ENCODE assay signal across 31 mouse cellular contexts in genomic region chr8:112557376-112557775, GRCm38 (mm10). TPM values are rescaled to one million over a fixed set of nuclear protein-coding genes. Genes with fewer than 3 reads are reported as not detected.
DNase-seq lines count a peak whose midpoint lies in the region; ATAC-seq lines count a peak whose summit lies in the region.
"Had no signal": no experiment of that assay in that cellular context is flagged by ENCODE, and none has a peak within 500 bp of the region (broad histone marks: within the 10 kb centered on the region; RNA-seq: fewer than 3 reads in every experiment).

No protein-coding gene starts in this region.

- no peak overlapping the region for H3K27ac ChIP-seq in forebrain, embryonic 12.5 days
- H3K27ac ChIP-seq: embryonic facial prominence, embryonic 10.5 days; embryonic facial prominence, embryonic 15.5 days; forebrain, embryonic 13.5 days; gastrocnemius, adult 2 months; hindbrain, embryonic 13.5 days; left cerebral cortex, adult 2 months; liver, embryonic 12.5 days; macrophage; midbrain, embryonic 10.5 days; midbrain, embryonic 15.5 days had no signal

- no peaks in the 10 kb centered on the region for H3K9me3 ChIP-seq in forebrain, embryonic 12.5 days
- H3K9me3 ChIP-seq: embryonic facial prominence, embryonic 10.5 days; embryonic facial prominence, embryonic 15.5 days; forebrain, embryonic 13.5 days; hindbrain, embryonic 13.5 days; midbrain, embryonic 10.5 days; midbrain, embryonic 15.5 days had no signal

- H3K9ac ChIP-seq in forebrain, embryonic 12.5 days: no peak overlapping the region
- H3K9ac ChIP-seq: embryonic facial prominence, embryonic 15.5 days; forebrain, embryonic 13.5 days; hindbrain, embryonic 13.5 days; liver, embryonic 12.5 days; liver, postnatal 0 days; midbrain, embryonic 15.5 days had no signal

- H3K36me3 ChIP-seq in forebrain, embryonic 12.5 days (replicated peaks): no peaks in the 10 kb centered on the region
- H3K36me3 ChIP-seq: embryonic facial prominence, embryonic 10.5 days; embryonic facial prominence, embryonic 15.5 days; hindbrain, embryonic 13.5 days; liver, embryonic 12.5 days; midbrain, embryonic 10.5 days; midbrain, embryonic 15.5 days had no signal

- H3K4me3 ChIP-seq in forebrain, embryonic 12.5 days (replicated peaks): no peak overlapping the region
- H3K4me3 ChIP-seq: embryonic facial prominence, embryonic 10.5 days; embryonic facial prominence, embryonic 15.5 days; forebrain, embryonic 13.5 days; gastrocnemius, adult 2 months; hindbrain, embryonic 13.5 days; left cerebral cortex, adult 2 months; liver, embryonic 12.5 days; midbrain, embryonic 10.5 days; midbrain, embryonic 15.5 days had no signal

- no peaks in the 10 kb centered on the region for H3K4me1 ChIP-seq in forebrain, embryonic 12.5 days
- H3K4me1 ChIP-seq: embryonic facial prominence, embryonic 10.5 days; embryonic facial prominence, embryonic 15.5 days; forebrain, embryonic 13.5 days; hindbrain, embryonic 13.5 days; liver, embryonic 12.5 days; midbrain, embryonic 10.5 days; midbrain, embryonic 15.5 days had no signal

- intact Hi-C loops in left cerebral cortex, postnatal 4 days (cut with DNase I): no loop called here
- intact Hi-C loops in left cerebral cortex, postnatal 14 days (cut with DNase I): no loop called here

- no peak overlapping the region for H3K4me2 ChIP-seq in forebrain, embryonic 12.5 days
- H3K4me2 ChIP-seq: embryonic facial prominence, embryonic 15.5 days; forebrain, embryonic 13.5 days; heart, embryonic 11.5 days; hindbrain, embryonic 13.5 days; liver, embryonic 12.5 days; midbrain, embryonic 15.5 days had no signal

- DNase-seq in left cerebral cortex, postnatal 4 days: peak; percentile 49
- DNase-seq in left cerebral cortex, postnatal 14 days (ENCODE audit: low spot score in 2 of 2): no peak
- DNase-seq in cerebellum, adult 11-12 months: peak; percentile 55
- DNase-seq in cerebellum, postnatal 10 days: peak; percentile 74 to 78
- DNase-seq in kidney, postnatal 36 days: no peak
- no peak for DNase-seq in frontal cortex, adult 2 months (ENCODE audit: extremely low spot score in 1 of 2, low spot score in 1 of 2)
- DNase-seq: adrenal gland, postnatal 14 days; gastrocnemius, adult 2 months; gastrocnemius, postnatal 36 days; heart, adult 18-20 months; heart, postnatal 36 days; kidney, adult 9 months; kidney, postnatal 10 days; liver, postnatal 0 days; spleen, adult 18-20 months; thymus, postnatal 36 days had no signal

- no peak for ATAC-seq in forebrain, embryonic 12.5 days (ENCODE audit: low FRiP score)
- ATAC-seq: CD4-positive, CD25-positive, alpha-beta regulatory T cell, adult 4 months; forebrain, embryonic 13.5 days; intestine, postnatal 0 days; liver, embryonic 12.5 days; liver, postnatal 0 days; lung, postnatal 0 days; midbrain, embryonic 15.5 days had no signal

- no peaks in the 10 kb centered on the region for H3K27me3 ChIP-seq in forebrain, embryonic 12.5 days
- H3K27me3 ChIP-seq: embryonic facial prominence, embryonic 15.5 days; forebrain, embryonic 13.5 days; hindbrain, embryonic 13.5 days; liver, embryonic 12.5 days; midbrain, embryonic 15.5 days had no signal

- WGBS in forebrain, embryonic 12.5 days: 65% methylated on average over 4 of the region's 4 CpGs

RNA-seq across cellular contexts. Expression of gene Cntnap4, which starts 12.5 kb away (rescaled TPM):
- 10 to 100 TPM; 22.2 to 28.2 TPM for total RNA-seq in left cerebral cortex, postnatal 4 days (2021)
- 10 to 100 TPM; 23.9 to 24.3 TPM for total RNA-seq in left cerebral cortex, postnatal 14 days (2021)
- 19.0 and 22.7 TPM in 2 replicates for polyA plus RNA-seq in frontal cortex, adult 2 months (2012; rRNA removed)
- polyA plus RNA-seq in forebrain, embryonic 12.5 days (2016; fragmentation: Nextera tagmentation; extraction: Ambion mirVana): 3.1 and 3.6 TPM in 2 replicates
- total RNA-seq: adrenal gland, postnatal 14 days; heart, adult 18-20 months; heart, postnatal 36 days; neutrophil, adult 5-6 weeks had no signal
- polyA plus RNA-seq: CD4-positive, CD25-positive, alpha-beta regulatory T cell, adult 4 months; heart, embryonic 11.5 days; liver, postnatal 0 days; lung, postnatal 0 days; macrophage had no signal

Comparison
In these comparisons a context has a peak if more than half of its experiments do, and no peak if none do; other contexts are left out.
1. DNase-seq: peak in left cerebral cortex, postnatal 4 days (single experiment), cerebellum, adult 11-12 months (single experiment) and cerebellum, postnatal 10 days (2 of 2); none in left cerebral cortex, postnatal 14 days (0 of 2), kidney, postnatal 36 days (0 of 2) and frontal cortex, adult 2 months (0 of 2).